Mouse (Mus musculus): ENCODE data around the gene Cfap45. TPM values are rescaled to one million over a fixed set of nuclear protein-coding genes. Genes with fewer than 3 reads are reported as not detected.
A peak's percentile ranks its signal among the peaks of the same experiment; 100 is the strongest.

Cfap45 gene
- polyA plus RNA-seq, 1 experiment, result 2.9 TPM

DNA sequence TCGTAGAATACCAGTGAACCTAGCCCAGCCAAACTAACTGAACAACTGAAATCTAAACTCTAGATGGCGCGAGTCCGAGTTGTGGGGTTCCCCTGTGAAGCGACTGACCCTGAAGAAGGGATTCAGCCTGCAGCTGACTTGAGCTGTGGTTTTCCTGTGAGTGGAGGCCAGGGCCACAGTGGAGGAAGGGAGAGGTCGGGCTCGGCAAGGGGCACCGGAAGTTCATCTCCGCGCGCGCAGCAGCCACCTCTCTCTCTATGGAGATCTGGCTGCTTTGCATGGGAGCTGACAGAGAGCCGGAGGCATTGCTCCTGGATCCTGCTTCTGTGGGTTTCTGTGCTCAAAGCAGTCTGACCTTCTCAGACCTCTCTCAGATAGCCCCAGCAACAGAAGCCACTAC is 7.6 kb upstream of the Cfap45 start:
- Histone ChIP-seq H3K4me3 (ENCODE audit: insufficient read depth, low read length) (no peak overlapping the region), H3K4me1 (ENCODE audit: control insufficient read depth, insufficient read depth, low read length) (no peaks in the 10 kb centered on the region), H3K27ac (ENCODE audit: insufficient read depth, low read length) (no peak overlapping the region)
- TF ChIP-seq CTCF (IDR thresholded peaks at IDR 0.05; ENCODE audit: borderline replicate concordance, insufficient read depth, low read length) (no peak), POLR2A (IDR thresholded peaks at IDR 0.05; ENCODE audit: low read depth, low read length) (no peak)

DNA sequence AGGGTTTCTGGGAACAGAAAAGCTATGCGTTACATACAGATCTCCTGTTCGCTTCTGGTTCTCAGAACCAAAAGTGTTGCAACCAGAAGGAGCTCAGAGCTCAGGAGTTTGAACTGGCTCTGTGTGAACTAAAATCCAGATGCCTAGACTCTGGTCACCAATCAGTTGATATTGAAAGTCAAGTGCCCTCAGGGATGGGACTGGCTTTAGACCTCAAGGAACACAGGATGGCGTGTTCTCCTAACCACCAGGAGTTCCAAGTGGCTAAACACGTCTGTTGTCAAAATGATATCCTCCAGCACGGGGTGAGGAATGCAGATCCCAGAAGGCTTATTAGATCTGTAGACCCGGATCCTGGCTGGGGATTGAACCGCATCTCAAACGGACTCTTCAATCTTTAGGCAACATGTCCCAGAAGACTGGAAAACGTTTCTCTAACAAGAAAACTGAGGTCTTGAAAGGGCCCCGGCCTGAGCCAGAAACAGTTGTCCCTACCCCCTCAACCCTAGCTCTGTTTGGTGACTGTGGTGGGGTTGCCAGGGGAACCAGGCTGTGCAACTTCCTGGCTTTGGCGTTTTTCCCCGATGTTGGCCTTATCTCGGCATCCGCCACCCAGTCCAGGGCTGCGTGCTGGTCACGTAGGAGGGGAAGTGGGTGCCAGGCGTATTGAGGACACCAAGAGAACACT is 6.9 kb upstream of the Cfap45 start:
- Histone ChIP-seq H3K27ac (ENCODE audit: insufficient read depth, low read length) (no peak overlapping the region), H3K4me3 (ENCODE audit: insufficient read depth, low read length) (no peak overlapping the region), H3K4me1 (ENCODE audit: control insufficient read depth, insufficient read depth, low read length) (no peaks in the 10 kb centered on the region)
- TF ChIP-seq CTCF (IDR thresholded peaks at IDR 0.05; ENCODE audit: borderline replicate concordance, insufficient read depth, low read length), result no peak
- no peak for TF ChIP-seq POLR2A (IDR thresholded peaks at IDR 0.05; ENCODE audit: low read depth, low read length)

DNA sequence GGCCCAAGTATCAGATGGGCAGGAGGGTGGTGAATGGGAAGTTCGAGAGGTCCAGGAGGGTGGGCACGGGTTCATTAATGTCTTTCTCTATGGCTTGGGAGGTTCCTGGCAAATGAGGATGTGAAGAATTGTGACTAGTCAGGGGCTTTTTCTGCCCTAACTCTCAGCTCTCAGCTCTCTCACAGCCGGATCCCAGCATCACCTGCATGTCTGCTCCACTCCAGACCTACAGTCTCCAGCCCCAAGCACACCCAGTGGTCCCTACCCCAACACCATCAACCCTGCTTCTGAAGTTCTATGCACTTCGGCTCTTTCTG is 6.4 kb upstream of the Cfap45 start:
- Histone ChIP-seq H3K4me3 (ENCODE audit: insufficient read depth, low read length) (no peak overlapping the region), H3K27ac (ENCODE audit: insufficient read depth, low read length) (no peak overlapping the region), H3K4me1 (ENCODE audit: control insufficient read depth, insufficient read depth, low read length) (no peaks in the 10 kb centered on the region)
- no peak for TF ChIP-seq POLR2A (IDR thresholded peaks at IDR 0.05; ENCODE audit: low read depth, low read length)
- TF ChIP-seq CTCF (IDR thresholded peaks at IDR 0.05; ENCODE audit: borderline replicate concordance, insufficient read depth, low read length), result no peak

DNA sequence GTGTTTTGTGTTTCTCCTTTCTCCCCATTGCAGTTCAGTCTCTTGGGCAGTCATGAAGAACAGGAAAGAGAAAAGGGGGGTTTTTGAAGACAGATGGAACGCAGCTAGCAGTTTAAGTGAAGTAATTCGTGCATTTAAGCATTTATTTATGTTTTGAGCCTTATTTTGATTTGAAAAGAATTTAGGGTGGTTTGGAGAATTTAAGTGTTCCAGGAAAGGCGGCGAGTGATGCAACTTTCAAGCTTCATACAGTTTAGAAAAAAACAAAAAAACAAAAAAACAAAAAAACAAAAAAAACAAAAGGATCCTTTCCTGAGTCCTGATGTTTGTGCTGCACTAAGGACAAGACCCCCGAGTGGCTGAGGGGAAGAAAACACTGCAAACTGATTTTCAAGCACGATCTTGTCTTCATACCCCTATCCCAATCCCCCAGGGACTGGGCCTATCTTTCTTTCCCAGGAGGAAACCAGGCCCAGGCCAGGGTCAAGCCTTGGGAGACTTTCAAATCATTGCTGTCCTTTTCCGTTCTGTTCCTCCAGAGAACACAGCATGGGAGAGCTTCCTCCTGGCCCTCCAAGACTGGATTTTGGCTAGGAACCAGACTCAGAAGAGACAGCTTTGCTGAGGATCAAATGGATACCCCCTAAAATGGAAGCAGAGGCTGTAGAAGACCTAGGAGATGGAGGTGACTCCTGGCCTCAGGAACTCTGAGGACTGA is 5.9 kb upstream of the Cfap45 start:
- Histone ChIP-seq H3K27ac (ENCODE audit: insufficient read depth, low read length) (no peak overlapping the region), H3K4me1 (ENCODE audit: control insufficient read depth, insufficient read depth, low read length) (0 out of 2 replicates have a peak, but pooled peaks cover 3% of the 10 kb centered on the region), H3K4me3 (ENCODE audit: insufficient read depth, low read length) (no peak overlapping the region)
- TF ChIP-seq POLR2A (IDR thresholded peaks at IDR 0.05; ENCODE audit: low read depth, low read length) (no peak), CTCF (IDR thresholded peaks at IDR 0.05; ENCODE audit: borderline replicate concordance, insufficient read depth, low read length) (no peak)

DNA sequence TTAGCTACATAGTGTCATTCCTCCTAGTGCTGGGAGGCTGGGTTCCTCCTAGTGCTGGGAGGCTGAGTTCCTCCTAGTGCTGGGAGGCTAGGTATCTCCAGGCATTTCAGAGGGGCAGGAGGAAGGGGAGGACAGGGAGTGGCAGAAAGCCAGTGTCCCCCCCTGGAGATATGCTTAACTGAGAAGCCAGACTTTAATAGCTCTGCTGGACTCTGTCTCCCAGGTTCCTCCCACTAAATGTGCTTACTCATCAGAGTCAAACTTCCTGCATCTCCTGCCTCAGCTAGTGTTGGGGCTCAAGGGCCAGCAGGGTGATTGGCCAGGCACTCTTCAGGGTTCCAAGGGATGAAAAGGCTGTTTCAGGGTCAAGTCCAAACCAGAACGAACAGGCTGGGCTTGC is 5.2 kb upstream of the Cfap45 start:
- H3K4me1 ChIP-seq (ENCODE audit: control insufficient read depth, insufficient read depth, low read length), result 0 out of 2 replicates have a peak, but pooled peaks cover 6% of the 10 kb centered on the region
- H3K4me3 ChIP-seq (ENCODE audit: insufficient read depth, low read length), result no peak overlapping the region
- no peak overlapping the region for H3K27ac ChIP-seq (ENCODE audit: insufficient read depth, low read length)
- no peak for TF ChIP-seq POLR2A (IDR thresholded peaks at IDR 0.05; ENCODE audit: low read depth, low read length)
- TF ChIP-seq CTCF (IDR thresholded peaks at IDR 0.05; ENCODE audit: borderline replicate concordance, insufficient read depth, low read length), result no peak

DNA sequence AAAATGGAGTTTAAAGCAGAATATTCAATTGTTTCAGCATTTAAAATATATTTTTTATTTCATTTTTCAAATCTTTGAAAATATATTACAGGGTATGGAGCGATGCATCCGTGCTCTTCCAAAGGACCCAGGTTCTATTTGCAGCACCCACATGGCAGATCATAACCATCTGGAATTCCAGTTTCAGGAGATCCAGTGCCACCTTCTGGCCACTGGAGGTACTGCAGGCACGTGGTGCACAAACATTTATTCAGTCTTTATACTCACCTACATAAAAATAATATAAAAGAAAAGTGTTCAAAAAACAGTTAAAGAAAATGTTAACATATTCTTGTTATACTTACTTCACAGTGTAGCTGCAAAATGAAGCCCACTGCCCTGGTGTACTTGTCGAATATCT is 2.6 kb upstream of the Cfap45 start:
- H3K27ac ChIP-seq (ENCODE audit: insufficient read depth, low read length), result no peak overlapping the region
- 0 out of 2 replicates have a peak, but pooled peaks cover 6% of the 10 kb centered on the region for H3K4me1 ChIP-seq (ENCODE audit: control insufficient read depth, insufficient read depth, low read length)
- TF ChIP-seq POLR2A (IDR thresholded peaks at IDR 0.05; ENCODE audit: low read depth, low read length) (no peak), CTCF (IDR thresholded peaks at IDR 0.05; ENCODE audit: borderline replicate concordance, insufficient read depth, low read length) (peak; percentile 34; the same call in 1 of the 2 replicates)
- no peak overlapping the region for H3K4me3 ChIP-seq (ENCODE audit: insufficient read depth, low read length)

DNA sequence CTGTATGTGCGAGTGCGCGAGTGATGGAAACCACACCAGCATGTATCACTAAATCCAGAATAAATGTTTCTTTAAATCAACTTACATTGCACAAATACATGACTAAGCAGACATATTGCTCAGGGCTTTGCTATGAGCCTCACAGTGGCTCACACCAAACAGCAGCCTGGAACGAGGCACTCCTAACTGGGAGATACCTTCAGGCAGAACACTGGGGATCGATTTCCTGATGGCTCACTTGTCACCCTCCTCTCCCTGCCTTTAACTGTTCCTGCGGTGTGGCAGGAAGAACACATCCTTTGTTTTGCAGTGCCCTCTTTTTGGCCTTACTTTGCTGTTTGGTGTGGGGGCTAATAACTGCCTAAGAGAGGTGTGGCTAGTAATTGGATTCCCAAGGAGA is 957 bp upstream of the Cfap45 start:
- Histone ChIP-seq H3K4me3 (ENCODE audit: insufficient read depth, low read length) (no peak overlapping the region), H3K4me1 (ENCODE audit: control insufficient read depth, insufficient read depth, low read length) (0 out of 2 replicates have a peak, but pooled peaks cover 6% of the 10 kb centered on the region), H3K27ac (ENCODE audit: insufficient read depth, low read length) (peak overlapping the region; percentile 63)
- TF ChIP-seq POLR2A (IDR thresholded peaks at IDR 0.05; ENCODE audit: low read depth, low read length) (no peak), CTCF (IDR thresholded peaks at IDR 0.05; ENCODE audit: borderline replicate concordance, insufficient read depth, low read length) (no peak)

DNA sequence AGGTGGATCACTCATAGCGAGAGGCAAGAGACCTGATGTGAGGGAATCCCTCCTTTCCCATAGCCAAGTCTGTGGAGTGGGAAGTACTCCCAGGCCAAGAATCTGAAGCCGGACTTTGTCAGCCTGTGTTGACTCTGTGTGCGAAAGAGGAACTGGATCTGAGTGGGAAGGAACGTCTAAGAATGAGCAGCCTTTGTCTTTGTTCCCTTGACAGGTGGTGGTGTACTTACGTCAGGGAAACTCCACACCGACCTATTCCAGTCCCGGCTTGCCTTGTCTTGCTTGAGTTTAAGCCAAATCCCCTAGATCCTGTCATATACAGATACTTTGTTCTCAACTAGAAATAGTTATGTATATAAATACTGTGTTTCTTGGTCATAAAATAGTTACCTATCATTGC is 1.9 kb downstream of the Cfap45 start:
- Histone ChIP-seq H3K4me1 (ENCODE audit: control insufficient read depth, insufficient read depth, low read length) (0 out of 2 replicates have a peak, but pooled peaks cover 6% of the 10 kb centered on the region), H3K27ac (ENCODE audit: insufficient read depth, low read length) (no peak overlapping the region), H3K4me3 (ENCODE audit: insufficient read depth, low read length) (no peak overlapping the region)
- no peak for TF ChIP-seq CTCF (IDR thresholded peaks at IDR 0.05; ENCODE audit: borderline replicate concordance, insufficient read depth, low read length)
- TF ChIP-seq POLR2A (IDR thresholded peaks at IDR 0.05; ENCODE audit: low read depth, low read length), result no peak

DNA sequence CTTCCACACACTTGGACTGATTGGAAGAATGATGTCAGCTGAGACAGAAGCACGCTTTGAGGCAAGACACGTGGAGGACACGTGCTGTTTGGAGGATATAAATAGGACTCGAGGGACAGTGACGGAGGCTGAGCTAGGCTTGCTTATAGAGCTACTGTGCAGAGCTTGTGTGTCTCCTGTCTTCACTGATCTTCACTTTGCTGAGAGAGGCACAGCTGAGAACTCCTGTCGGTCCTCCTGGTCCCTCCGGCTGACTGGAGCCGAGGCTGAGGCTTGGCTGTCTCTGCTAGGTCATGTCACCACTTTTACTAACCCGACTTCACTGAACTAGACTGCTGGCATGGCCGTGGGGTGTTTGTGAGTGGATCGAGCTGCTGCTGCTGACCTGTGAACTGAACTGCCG is 3.1 kb downstream of the Cfap45 start:
- Histone ChIP-seq H3K27ac (ENCODE audit: insufficient read depth, low read length) (no peak overlapping the region), H3K4me3 (ENCODE audit: insufficient read depth, low read length) (no peak overlapping the region), H3K4me1 (ENCODE audit: control insufficient read depth, insufficient read depth, low read length) (0 out of 2 replicates have a peak, but pooled peaks cover 6% of the 10 kb centered on the region)
- TF ChIP-seq CTCF (IDR thresholded peaks at IDR 0.05; ENCODE audit: borderline replicate concordance, insufficient read depth, low read length), result no peak
- TF ChIP-seq POLR2A (IDR thresholded peaks at IDR 0.05; ENCODE audit: low read depth, low read length), result no peak

All from embryonic fibroblast, embryonic 13.5 days (primary cell).